Mouse (Mus musculus): ENCODE results near the gene Tmem106c.

Tmem106c gene

DNA sequence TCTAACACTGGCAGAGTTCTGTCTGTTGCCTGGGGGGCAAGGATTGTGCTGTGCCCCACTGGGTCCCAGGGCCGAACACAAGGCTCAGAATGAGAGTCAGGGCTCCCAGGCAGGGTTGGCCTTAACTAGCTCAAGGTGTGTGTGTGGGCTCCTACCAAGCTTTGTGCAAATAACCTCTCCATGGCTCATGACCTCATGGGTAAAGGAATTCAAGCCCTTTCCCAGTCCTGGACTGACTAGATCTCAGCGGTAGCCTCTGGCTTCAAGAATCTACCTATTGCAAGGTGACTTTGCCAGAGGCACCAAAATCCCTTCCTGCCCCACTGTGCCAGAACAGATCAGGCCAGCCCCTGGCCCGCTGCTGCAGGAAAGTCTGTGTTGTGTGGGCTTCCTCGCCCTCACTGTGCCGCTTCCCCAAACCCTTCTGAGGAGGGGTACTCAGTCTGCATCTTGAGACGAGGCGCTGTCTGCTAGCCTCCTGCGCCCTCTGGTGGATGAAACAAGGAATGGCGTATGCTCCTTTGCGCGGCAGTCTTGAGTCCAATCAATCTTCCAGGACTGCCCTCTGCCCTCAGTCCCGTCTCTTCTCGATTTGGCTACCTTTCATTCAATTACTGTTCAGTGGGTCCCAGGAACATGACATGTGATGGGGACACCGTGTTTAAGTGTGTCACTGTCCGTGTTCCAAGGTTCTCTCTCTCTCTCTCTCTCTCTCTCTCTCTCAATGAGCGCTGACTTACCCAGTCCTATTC lies 11.7 kb upstream of the Tmem106c start:
- peak; percentile 78 for DNase-seq (ENCODE audit: low read depth, low spot score)

DNA sequence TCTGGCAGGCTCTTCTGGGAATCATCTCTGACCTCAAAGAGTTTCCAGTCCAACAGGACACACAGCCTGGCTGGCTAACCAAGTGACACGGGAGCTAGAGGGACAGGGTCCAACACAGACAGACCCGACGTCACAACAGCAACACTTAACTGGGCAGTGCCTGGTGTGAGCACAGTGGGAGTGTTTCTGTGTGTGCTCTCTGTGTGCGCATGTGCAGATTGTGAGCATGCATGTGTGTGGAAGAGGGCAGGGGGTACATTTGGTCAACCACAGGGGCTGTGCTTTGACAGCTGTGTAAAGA lies 11.2 kb upstream of the Tmem106c start:
- no peak for DNase-seq (ENCODE audit: low read depth, low spot score)

DNA sequence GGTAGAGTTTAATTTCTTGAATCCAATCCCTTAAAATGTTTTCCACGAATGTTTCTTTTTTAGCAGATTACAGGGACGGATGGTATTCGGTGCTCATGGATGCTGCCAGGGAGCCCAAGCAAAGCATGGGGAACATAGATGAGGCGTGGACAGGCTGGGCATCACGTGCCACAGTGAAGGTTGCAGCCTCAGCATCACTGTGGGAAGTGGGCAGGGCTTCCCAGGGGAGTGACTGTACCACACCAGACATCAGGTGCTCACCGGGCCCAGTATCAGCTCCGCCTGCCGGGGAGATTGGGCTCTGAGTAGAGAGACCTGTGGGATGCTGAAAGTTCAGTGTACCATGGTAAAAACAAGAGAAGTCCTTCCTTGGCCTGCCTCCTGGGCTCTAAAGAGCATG lies 9.3 kb upstream of the Tmem106c start:
- no peak for DNase-seq (ENCODE audit: low read depth, low spot score)

DNA sequence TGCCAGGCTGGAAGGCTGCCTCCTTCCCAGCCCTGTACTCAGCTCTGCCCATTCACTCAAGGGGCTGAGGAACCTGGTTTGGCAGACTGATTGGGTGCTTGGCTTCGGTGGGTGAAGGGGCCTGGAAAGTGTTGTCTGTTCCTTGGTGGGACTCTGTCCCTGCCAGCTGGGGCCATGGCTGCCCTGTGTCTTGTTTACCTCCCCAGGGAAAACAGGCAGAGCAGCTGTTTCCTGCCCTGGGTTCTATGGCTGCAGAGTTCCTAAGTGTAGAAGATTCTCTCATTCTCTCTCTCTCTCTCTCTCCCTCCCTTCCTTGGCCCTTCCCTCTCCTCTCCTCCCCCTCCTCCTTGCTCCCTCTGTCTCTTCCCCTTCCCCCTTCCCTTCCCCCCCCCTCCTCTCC lies 8.7 kb upstream of the Tmem106c start:
- no peak for DNase-seq (ENCODE audit: low read depth, low spot score)

DNA sequence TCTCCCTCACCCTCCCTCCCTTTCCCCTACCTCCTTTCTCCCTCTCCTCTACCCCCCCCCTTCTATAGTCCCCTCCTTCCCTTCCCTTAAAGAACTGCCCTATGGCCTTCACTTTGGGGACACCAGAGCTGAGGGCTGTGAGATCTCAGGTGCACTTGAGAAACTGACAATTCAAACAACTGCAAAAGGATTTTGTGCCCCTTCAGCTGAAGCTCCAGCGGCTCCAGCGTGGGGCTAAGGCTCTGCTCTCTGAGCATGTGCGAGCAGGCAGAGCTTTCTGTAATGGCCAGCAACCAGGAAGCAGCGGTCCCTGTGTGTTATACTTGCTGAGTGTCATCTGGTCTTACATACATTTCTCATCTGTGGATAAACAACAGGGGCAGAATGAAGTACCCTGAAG lies 8.3 kb upstream of the Tmem106c start:
- DNase-seq (ENCODE audit: low read depth, low spot score), result no peak

DNA sequence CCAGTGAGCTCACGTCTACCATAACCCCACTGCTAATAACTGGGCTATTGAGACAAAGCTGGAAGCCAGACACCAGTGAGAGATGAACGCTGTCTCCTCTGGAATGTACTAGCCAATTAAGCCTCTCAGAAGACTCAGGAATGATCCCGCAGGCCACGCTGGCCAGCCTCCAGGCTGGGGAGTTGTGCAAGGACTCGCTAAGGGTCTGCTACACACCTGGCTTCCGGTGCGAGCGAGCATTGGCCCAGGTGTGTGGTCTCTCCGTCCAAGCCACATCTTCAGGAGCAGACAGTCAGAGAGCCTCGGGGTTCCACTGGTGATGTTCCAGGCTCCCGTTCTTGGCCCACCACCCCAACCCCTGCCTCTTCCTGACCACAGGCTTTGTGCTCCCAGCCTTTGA lies 7.6 kb upstream of the Tmem106c start:
- no peak for DNase-seq (ENCODE audit: low read depth, low spot score)

DNA sequence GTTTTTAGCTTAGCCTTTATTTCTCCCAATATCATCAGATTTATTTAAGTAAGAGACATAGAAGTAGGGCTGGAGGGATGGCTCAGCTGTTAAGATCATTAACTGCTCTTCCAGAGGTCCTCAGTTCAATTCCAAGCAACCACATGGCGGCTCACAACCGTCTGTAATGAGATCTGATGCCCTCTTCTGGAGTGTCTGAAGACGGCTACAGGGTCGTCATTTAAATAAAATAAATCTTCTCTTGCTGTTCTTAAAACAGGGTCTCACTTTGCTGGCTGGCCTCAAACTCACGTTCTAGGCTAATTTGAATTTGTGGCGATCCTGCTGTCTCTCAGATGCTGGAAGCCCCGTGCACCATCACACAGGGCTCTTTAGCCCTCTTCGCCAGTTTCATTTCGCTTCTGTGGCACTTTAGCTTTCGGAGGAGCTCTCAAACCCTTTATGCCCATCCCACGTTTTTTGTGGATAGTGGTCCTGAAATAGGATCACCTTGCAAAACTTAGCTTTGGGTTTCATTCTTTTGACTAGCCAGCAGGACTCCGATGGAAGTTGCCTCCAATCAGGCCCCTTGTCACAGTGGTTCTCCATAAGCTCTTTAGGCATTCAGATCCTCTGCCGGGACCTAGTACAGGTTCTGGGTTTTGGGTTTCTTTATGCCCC lies 541 bp upstream of the Tmem106c start:
- no peak for DNase-seq (ENCODE audit: low read depth, low spot score)

DNA sequence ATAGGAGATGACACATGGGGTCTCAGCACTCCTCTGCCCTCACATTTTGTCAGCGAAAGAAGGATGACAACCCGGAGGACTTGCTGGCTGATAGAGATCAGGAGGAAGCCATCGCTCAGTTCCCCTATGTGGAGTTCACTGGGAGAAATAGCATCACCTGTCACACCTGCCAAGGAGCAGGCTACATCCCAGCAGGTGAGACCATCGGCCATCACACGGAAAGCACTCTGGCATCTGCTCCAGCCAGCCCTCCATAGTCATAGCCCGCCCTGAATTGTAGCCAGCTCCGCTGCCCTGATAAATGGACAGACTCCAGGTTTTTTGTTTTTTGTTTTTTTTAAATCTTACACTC lies 812 bp downstream of the Tmem106c start:
- peak; percentile 49 for DNase-seq (ENCODE audit: low read depth, low spot score)

DNA sequence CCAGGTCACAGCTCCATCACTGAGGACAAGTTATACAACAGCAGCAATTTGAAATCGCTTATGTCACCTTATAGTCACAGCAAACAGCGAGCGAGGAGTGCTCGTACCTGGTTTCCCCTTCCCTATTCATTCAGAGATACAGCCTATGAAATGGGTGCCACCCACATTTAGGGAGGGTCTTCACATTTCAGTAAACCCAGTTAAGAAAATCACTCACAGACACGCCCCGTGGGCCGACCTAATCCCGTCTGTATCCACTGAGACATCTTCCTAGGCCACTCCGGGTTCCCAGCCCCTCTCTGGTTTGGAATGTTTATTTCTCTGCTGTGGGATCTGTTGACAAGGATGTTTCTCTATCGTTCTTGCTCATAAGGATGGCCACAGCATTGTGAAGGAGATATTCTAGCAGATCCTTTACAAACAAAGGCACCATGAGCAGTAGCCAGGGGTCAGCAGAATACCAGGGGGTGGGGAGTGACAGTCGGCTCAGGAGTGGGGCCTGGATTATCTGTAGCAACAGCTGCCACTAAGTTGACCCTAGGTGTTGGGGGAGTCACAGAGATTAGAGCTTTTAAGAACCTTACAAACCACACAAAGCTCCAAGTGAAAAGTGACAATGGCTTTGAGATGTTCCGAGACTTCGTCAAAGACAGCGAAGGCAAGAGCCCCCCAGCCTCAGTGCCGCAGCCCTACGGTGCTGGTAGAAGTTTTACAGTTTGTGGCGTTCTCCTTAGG lies 1.5 kb downstream of the Tmem106c start:
- peak; percentile 72 for DNase-seq (ENCODE audit: low read depth, low spot score)

DNA sequence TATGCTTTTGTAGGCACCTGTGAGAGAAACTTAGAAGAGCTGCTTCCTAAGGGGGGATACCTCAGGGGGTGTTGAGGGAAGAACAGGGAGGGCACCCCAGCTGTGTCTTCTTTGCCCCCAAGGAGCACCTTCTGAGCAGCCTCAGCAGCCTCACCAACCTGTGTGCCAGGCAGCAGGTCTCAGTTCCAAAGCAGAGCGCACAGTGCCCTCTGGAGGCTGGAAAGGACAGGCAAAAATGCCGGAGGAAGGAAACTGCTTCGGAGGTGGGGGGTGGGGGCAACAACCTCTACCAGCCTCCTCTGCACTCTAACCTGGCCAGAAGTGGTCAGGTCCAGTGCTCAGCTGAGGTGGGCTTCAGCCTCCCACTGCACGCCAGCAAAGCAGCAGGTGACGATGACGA lies 6.3 kb downstream of the Tmem106c start:
- DNase-seq (ENCODE audit: low read depth, low spot score), result peak; percentile 78

DNA sequence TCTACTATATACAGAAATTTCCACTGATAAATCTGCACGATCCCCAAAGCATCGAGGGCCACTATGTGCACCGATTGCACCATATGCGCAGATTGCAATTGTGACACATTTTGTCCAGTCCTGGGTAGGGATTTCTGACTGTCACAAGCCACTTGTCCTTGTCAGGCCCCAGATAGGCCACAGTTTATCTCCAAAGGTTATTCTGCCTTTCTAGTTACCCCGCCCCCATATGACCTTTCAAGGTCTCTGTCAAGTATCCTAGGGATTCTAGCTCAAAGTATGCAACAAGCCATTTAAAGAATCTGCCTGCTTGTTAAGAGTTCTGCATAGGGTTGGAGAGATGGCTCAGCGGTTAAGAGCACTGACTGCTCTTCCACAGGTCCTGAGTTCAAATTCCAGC lies 8.6 kb downstream of the Tmem106c start:
- no peak for DNase-seq (ENCODE audit: low read depth, low spot score)

DNA sequence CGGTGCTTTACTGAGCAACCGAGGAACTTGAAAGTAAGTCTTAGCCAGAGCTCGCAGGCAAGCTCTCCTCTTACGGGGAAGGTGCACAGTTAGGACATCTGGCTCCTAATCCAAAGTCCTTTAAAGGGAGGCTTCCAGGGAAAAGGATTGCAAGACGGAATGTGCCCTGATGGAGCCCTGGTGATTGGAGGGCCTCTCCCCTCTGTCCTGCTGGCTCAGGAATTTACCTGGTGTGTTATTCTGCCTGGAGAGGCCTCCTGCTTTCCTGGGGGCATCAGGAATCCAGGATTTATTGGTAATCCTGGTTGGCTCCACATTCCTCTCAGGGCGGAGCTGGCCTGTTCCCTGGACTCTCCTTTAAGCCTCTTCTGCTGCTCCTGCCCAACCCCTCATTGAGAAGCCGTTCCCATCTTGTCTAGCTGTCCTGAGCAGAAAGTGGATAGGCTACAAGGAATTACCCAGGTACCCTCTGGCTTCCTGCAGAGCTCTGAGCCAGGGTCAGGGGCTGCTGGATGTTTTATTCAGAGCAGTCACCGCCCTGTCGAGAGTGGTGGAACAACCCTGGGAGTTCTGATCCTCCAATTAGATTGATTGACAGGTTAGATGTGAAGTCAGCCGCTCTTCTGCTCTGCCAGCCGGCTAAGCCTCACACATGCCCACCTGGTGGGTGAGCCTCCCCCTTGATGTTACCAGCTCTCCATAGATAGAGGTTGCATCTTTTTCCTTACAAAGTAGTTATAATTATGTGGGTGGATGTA lies 9.4 kb downstream of the Tmem106c start:
- no peak for DNase-seq (ENCODE audit: low read depth, low spot score)

DNA sequence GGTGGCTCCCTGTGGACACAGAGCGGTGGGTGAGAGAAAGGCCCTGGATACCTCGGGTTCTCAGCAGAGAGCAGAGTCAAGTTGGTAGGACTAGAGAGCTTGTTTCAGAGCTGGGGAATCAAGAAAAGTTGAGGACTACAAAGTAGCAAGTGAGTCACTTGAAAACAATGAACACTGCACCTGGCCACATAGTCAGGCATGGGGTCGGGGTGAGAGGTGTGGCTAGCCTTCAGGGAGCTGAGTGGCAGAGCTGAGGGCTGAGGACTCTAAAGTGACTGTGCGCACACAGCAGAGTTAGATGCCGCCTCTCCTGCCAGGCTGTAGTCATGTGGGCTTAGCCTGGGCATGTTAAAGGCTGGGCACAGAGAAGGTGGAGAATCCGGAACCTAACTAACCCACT lies 17.6 kb downstream of the Tmem106c start:
- no peak for DNase-seq (ENCODE audit: low read depth, low spot score)

DNA sequence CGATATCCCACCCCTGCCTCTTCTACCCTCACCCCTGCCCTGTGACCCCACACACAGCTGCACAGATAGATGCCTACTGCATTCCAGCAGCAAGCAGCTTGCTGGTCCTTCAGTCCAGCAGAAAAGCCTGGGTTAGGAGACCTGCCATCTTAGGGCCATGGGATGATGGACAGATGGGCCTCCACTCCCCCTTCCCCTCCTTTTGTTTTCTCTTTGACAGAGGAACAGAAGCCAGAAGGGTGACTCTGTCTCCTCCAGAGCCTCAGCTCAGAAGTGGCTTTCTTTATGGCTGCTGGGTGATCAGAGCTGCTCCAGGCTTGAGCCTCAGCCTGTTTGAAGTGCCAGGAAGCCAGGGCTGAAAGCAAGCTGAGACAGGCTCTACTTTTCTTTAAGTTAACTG lies 25.5 kb downstream of the Tmem106c start:
- no peak for DNase-seq (ENCODE audit: low read depth, low spot score)

DNA sequence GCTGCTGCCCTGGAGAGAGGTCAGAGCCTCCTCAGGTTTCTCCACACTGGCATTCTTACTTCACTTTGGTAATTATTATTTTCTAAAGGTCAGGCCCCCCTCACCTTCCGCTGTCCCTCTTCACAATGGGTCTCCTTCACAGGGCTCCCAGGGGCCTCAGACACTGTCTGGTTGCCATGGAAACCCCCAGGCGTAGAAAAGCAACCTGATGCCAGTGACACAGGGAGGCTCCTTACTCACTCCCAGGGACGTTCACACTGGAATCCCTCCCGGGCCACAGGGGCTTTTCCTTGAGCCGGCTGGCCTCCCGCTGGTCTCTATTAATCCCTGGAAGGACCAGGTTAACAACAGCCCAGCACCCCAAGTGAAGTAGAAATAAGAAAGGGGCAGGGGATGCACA lies 26.1 kb downstream of the Tmem106c start:
- DNase-seq (ENCODE audit: low read depth, low spot score), result peak; percentile 31

DNA sequence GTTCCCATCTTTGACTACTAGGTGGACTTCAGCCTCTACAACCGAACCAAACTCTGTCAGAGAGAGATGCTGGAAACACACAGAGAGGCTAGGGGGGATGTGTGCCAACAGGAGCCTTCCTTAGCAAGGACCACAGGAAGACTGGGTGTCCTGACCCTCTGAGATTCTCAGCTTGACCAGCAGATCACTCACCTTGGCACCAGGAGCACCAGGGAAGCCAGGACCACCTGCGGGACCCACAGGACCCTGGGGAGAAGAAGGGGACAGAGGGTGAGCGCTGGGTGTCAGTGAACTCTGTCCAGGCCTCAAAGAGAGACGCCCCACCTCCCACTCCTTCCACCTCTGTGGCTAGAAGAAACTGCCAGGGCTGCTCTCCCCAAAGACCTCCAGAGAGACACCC lies 26.7 kb downstream of the Tmem106c start:
- DNase-seq (ENCODE audit: low read depth, low spot score), result no peak

DNA sequence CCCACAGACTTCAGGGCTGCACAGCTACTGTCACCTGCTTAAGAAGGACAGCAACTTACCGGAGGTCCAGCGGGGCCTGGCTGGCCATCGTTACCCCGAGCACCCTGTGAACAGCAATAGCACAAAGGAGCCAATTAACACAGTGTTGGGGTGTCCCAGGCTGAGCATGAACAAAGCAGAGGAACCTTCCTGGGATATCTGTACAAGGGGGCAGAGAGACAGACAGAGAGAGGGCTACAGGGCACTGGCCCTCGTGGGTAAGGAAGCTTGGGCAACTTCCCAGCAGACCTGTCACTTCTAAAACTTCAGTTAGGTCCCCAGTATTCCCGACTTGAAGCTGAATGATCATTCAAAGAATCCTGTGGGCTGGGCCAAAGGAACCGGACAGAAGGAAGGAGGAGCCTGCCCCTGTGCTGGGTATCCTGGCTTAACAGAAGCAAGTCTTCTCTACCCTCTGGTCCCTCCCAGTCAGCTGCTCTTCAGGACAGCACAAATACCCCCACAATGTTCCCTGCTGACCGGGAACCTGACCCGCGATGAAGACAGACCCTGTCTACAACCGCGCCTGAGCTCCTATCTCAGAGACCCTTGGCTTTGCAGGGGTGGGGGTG lies 27.4 kb downstream of the Tmem106c start:
- no peak for DNase-seq (ENCODE audit: low read depth, low spot score)

DNA sequence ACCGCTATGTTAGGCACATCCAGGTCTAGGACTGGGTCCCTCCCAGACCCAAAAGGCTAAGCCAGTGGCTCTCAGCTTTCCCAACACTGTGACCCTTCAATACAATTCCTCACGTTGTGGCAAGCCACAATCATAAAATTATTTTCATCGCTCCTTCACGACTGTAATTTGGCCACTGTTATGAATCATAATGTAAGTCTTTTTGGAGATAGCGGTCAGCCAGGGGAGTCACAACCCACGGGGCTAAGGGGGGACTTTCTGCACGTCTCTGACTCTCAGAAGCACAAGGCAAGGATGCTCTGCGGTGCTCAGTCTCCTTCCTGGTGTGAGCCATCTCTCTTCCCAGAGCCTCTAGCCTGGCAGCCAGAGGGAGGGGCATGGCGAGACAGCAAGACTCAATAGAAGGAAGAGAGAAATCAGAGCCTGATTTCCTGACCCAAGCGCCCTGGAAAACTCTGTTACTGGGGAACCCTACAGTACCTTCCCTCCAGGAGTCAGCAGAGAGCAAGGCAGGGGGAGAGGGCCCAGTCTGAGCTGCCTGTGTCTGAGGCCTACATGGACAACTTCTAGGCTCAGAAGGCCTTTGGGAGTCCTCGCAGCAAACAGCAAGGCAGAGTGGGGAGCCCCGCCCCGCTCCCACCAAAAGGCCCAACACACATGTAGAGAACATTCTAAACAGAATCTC lies 28.2 kb downstream of the Tmem106c start:
- peak; percentile 10 for DNase-seq (ENCODE audit: low read depth, low spot score)

DNA sequence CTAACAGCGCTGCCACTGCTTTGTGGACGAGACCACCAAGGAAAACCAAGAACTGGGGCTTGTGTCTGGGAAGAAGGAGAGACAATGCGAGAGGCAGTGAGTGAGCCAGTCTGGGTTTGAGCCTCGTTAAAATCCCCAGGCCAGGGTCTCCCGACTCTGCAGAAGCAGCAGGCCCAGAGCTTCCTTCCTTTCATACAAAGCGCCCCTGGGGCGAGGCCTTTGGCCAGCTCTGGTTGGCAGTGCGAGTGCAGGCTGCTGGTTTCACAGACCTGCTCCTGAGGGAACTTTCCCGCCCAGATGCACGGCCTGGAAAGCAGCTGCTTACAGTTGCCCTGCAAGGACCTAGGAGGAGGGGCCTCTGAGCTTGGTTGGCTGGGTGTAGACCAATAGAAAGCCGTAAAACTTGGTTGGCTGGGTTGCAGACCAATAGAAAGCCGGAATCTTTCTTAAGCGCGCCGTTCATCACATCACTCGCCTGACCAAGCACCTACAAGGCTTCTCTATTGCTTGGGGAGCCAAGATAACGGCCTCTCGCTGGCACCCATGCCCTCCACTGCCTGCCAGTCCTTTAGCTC lies 28.8 kb downstream of the Tmem106c start:
- peak; percentile 95 for DNase-seq (ENCODE audit: low read depth, low spot score)

DNA sequence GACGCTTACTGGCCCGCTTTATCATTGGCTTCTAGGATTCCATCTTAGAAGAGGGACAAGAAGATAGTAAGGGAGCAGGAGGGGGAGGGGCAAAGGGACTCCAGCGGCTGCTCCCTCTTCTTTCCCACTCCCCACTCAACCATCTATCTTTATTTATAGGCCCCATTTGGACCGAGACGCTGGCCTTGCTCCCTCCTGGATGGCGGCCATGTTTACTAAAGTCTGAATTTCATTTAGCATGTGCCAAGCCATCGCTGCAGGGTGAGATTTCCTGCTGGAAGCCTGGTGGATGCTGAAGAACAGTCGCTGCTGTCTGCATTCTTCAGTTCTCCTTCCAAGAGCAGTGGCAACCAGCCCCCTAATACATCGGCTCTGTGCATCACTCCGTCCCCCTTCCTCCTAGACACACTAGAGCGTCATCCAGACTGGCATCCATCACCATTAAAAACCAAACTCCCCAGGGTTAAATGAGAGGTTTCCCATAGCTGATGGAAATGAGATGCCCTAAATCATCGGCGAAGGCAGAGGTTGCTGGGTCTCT lies 32.8 kb downstream of the Tmem106c start:
- peak; percentile 56 for DNase-seq (ENCODE audit: low read depth, low spot score)

DNA sequence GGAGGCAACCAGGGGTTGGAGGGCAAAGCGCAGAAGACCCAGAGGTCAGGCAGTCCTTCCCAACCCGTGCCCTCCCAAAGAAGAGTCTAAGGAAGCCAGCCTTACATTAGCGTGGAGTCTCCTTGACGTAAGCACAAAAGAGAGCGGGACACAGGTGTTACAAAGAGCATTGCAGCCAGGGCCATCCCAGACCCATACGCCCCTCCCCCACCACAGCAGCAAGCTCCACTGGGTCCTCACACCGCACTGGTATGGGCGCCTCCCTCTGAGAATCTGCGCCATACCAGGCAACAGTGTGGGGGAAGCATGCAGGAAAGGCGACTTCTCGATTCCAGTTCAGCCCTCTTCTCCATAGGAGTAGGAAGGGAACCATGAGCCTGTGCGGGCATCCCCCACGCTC lies 35.5 kb downstream of the Tmem106c start:
- DNase-seq (ENCODE audit: low read depth, low spot score), result no peak

Measured in brain, adult 2 months (tissue).